Mouse (Mus musculus): ENCODE data around the gene Wars2. TPM values are rescaled to one million over a fixed set of nuclear protein-coding genes. Genes with fewer than 3 reads are reported as not detected.

Wars2 gene
- polyA plus RNA-seq, 1 experiment, result 4.2 TPM

DNA sequence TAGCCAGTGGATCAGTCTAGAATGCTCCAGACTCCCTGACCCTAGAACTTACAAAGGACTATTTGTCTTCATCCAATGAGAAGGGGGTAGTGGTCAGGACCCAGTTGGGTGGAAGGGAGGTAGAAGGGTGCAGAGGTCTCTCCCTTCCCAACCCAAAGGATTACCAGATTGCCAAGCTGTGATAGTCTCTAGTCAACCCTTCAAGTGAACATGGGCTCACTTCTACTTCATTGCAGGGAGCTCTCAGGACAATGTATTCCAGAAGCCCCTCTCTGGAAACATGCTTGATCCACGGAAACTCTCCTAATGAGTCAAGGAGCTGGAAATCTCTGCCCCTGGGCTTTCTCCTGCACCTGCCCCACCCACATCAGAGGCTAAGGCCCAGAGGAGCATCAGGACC lies 97.8 kb downstream of the Wars2 start:
- TF ChIP-seq POLR2A (IDR thresholded peaks at IDR 0.05; ENCODE audit: borderline replicate concordance, control insufficient read depth, low read depth, low read length) (no peak), CTCF (IDR thresholded peaks at IDR 0.05; ENCODE audit: control insufficient read depth, insufficient read depth, low read length) (no peak)
- Histone ChIP-seq H3K4me1 (ENCODE audit: control insufficient read depth, insufficient read depth, low read length) (no peaks in the 10 kb centered on the region; the same call in 1 of the 2 replicates), H3K27ac (ENCODE audit: control insufficient read depth, insufficient read depth, low read depth, low read length, poor library complexity) (no peak overlapping the region), H3K4me3 (replicated peaks; ENCODE audit: control insufficient read depth, low read depth, low read length) (no peak overlapping the region)
- 19% methylated on average over 1 of the region's 1 CpGs for WGBS

DNA sequence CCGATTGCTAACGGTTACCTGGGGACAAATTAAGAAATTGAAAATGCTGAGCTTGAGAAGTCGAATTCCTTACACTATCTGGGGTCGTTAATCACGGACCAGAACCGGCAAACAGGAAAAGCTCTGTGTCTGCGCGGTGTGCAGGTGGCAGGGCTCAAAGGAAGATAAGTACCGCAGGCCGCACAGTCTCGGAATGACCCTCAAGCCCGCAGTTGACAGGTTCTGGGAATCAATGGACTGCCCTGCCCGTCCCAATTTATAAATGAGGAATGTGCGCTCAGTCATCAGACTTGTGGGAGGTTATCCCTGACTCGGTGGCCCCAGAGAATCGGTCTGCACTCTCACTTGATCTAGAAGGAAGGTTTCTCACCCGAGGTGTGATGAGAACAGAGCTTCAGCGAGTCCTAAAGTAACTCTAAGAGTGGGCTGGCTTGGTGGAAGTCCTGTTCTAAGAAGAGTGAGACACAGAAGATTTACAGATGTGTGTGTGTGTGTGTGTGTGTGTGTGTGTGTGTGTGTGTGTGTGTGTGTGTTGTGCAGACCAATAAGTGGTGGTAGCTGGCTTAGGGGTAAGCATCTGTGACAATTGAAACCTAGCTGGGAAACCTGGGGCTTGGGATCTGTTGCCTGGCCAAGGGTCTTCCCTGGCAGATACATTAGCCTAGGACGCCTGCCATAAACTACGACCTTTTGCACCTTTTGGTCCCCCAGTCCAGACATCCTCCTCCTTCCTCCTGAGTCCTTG lies 98.6 kb downstream of the Wars2 start:
- TF ChIP-seq CTCF (IDR thresholded peaks at IDR 0.05; ENCODE audit: control insufficient read depth, insufficient read depth, low read length) (no peak), POLR2A (IDR thresholded peaks at IDR 0.05; ENCODE audit: borderline replicate concordance, control insufficient read depth, low read depth, low read length) (no peak)
- 3% methylated on average over 20 of the region's 20 CpGs for WGBS
- H3K27ac ChIP-seq (ENCODE audit: control insufficient read depth, insufficient read depth, low read depth, low read length, poor library complexity), result no peak overlapping the region
- H3K4me1 ChIP-seq (ENCODE audit: control insufficient read depth, insufficient read depth, low read length), result no peaks in the 10 kb centered on the region; the same call in 1 of the 2 replicates
- H3K4me3 ChIP-seq (replicated peaks; ENCODE audit: control insufficient read depth, low read depth, low read length), result no peak overlapping the region

DNA sequence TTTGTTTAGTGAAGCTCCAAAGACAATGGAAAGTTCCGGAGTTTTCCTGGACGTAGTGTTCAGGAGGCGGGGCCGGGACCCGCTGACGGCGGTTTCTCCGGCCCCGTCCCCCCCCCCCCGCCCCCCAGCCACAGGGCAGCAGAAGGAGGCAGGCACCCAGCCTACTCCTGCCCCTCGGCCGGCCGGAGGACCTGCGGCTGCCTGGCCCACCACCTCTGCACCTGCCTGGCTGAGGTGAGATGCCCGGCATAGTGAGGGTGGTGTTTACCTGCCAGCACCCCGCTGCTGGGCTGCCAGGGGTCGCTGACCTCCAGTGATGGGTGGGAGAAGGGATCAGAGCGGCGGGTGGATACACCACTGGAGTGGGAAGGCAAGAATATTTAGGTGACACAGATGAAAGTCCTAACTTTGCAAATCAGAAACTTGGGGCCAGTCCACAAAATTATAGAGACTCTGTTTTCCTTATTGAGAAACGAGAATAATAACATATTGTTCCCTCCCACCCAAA lies 99.4 kb downstream of the Wars2 start, which contains the start of gene Tbx15:
Tbx15 (plus strand) TSS at position 169 of the 508 bp plus-strand sequence.
- H3K27ac ChIP-seq (ENCODE audit: control insufficient read depth, insufficient read depth, low read depth, low read length, poor library complexity), result no peak within 1 kb of the TSS
- H3K4me1 ChIP-seq (ENCODE audit: control insufficient read depth, insufficient read depth, low read length), result no peaks in the 10 kb centered on the region
- 3% methylated on average over 19 of the region's 20 CpGs for WGBS
- TF ChIP-seq POLR2A (IDR thresholded peaks at IDR 0.05; ENCODE audit: borderline replicate concordance, control insufficient read depth, low read depth, low read length) (no peak), CTCF (IDR thresholded peaks at IDR 0.05; ENCODE audit: control insufficient read depth, insufficient read depth, low read length) (no peak)
- no peak within 1 kb of the TSS for H3K4me3 ChIP-seq (replicated peaks; ENCODE audit: control insufficient read depth, low read depth, low read length)

DNA sequence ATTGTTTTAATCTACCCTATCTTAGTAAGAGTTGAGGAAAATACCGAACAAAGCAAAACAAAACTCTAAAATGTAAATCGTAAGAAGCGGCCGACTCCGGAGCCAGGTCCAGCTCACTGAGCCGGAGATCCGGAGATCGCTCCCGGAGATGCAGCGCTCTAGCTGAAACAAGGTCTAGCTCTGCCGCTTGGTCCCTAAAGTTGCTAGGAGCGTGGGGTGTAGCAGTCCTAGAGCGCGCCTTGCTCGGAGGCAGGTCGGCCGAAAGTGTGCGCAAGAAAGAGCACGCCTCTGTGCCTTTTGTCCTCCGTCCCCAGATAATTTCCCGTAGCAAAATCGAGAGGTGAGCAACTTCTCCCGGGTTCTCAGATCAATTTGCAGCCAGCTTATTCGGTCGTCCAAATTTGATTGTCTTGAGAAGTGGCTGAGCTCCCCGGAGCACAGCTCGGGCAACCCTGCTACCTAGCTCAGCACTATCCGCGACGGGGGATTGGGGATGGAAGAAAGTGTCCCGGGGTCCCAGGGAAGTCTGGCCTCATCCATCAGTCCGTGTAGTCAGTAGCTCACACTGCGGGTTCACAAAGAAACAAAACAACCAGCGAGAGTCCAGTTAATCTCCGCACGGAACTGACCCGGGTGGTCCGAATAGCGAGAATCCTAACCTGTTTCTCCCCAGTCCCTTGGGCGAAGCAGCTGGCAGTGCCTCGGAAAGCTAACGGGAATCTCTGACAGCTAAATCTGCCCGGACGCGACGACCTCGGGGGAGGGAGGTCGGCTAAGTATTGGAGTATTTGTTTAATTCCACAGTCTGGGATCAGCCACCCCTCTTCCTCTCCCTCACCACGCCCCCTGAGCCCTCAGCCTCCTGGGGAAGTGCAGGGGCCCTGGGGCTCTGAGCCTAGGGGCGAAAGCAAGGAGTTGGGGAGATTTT lies 100.2 kb downstream of the Wars2 start:
- H3K4me3 ChIP-seq (replicated peaks; ENCODE audit: control insufficient read depth, low read depth, low read length), result no peak overlapping the region
- H3K27ac ChIP-seq (ENCODE audit: control insufficient read depth, insufficient read depth, low read depth, low read length, poor library complexity), result no peak overlapping the region
- 3% methylated on average over 50 of the region's 50 CpGs for WGBS
- TF ChIP-seq CTCF (IDR thresholded peaks at IDR 0.05; ENCODE audit: control insufficient read depth, insufficient read depth, low read length) (no peak), POLR2A (IDR thresholded peaks at IDR 0.05; ENCODE audit: borderline replicate concordance, control insufficient read depth, low read depth, low read length) (no peak)
- no peaks in the 10 kb centered on the region for H3K4me1 ChIP-seq (ENCODE audit: control insufficient read depth, insufficient read depth, low read length)

DNA sequence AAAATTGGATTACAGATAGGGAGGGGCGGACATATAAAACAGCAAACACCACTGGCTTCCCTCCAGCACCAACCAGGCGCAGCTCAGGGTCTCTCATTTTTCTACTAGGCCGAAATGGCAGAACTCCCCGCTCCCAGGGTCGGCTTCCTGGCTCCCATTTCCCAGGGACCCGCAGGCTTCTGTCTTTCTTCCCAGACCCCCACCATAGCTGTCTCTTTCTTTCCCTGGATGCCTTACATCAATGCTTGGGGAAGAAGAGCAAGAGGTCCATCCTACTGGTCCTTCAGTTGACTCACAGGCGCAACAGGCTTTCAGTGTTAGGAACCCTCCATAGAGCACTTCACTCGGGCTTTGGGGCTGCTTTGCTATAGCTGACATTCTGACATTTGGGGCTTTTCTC lies 101.6 kb downstream of the Wars2 start:
- Histone ChIP-seq H3K4me1 (ENCODE audit: control insufficient read depth, insufficient read depth, low read length) (no peaks in the 10 kb centered on the region), H3K4me3 (replicated peaks; ENCODE audit: control insufficient read depth, low read depth, low read length) (no peak overlapping the region), H3K27ac (ENCODE audit: control insufficient read depth, insufficient read depth, low read depth, low read length, poor library complexity) (no peak overlapping the region)
- WGBS, result 17% methylated on average over 8 of the region's 8 CpGs
- TF ChIP-seq POLR2A (IDR thresholded peaks at IDR 0.05; ENCODE audit: borderline replicate concordance, control insufficient read depth, low read depth, low read length), result no peak
- TF ChIP-seq CTCF (IDR thresholded peaks at IDR 0.05; ENCODE audit: control insufficient read depth, insufficient read depth, low read length), result no peak

DNA sequence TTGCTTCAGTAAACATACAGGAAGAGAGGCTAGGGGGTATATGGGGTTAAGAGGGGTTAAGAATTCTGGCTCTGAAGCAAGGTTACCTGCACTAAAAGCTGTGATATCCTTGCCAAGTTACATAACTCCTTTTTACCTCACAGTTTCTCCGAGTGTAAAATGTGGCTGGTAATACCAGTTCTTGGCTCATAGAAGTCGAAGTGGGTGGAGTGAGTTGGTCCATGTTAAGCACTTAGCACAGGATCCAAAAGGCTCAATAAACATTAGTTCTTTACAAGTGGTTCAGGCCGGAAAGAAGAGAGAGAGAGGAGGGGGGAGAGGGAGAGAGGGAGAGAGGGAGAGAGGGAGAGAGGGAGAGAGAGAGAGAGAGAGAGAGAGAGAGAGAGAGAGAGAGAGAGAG lies 104.5 kb downstream of the Wars2 start:
- 18% methylated on average over 3 of the region's 3 CpGs for WGBS
- TF ChIP-seq CTCF (IDR thresholded peaks at IDR 0.05; ENCODE audit: control insufficient read depth, insufficient read depth, low read length) (no peak), POLR2A (IDR thresholded peaks at IDR 0.05; ENCODE audit: borderline replicate concordance, control insufficient read depth, low read depth, low read length) (no peak)

DNA sequence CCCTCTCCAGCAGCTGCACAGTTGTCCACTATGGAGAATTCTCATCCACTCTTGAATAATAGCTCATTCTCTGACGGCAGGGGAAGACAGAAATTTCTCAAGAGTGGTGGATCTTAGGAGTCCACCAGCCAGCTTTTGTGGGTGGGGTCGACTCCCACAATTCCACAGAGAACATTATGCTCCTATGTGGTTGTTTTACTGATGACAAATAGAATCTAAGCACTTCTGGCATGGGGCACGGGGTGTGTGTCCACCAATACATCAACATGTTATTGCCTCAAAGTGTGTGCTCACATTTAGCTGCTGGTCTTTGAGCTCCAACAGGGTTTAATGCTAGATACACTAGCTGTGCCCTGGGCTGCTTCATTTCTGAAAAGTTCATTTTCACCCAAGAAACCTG lies 105.8 kb downstream of the Wars2 start:
- WGBS, result 27% methylated on average over 3 of the region's 3 CpGs
- TF ChIP-seq CTCF (IDR thresholded peaks at IDR 0.05; ENCODE audit: control insufficient read depth, insufficient read depth, low read length), result no peak
- no peak for TF ChIP-seq POLR2A (IDR thresholded peaks at IDR 0.05; ENCODE audit: borderline replicate concordance, control insufficient read depth, low read depth, low read length)
- Histone ChIP-seq H3K4me1 (ENCODE audit: control insufficient read depth, insufficient read depth, low read length) (no peaks in the 10 kb centered on the region), H3K4me3 (replicated peaks; ENCODE audit: control insufficient read depth, low read depth, low read length) (no peak overlapping the region), H3K27ac (ENCODE audit: control insufficient read depth, insufficient read depth, low read depth, low read length, poor library complexity) (no peak overlapping the region)

More for the DNA sequence above, 104.5 kb downstream of the Wars2 start:
- no peak overlapping the region for H3K27ac ChIP-seq (ENCODE audit: control insufficient read depth, insufficient read depth, low read depth, low read length, poor library complexity)
- no peak overlapping the region for H3K4me3 ChIP-seq (replicated peaks; ENCODE audit: control insufficient read depth, low read depth, low read length)
- H3K4me1 ChIP-seq (ENCODE audit: control insufficient read depth, insufficient read depth, low read length), result no peaks in the 10 kb centered on the region

DNA sequence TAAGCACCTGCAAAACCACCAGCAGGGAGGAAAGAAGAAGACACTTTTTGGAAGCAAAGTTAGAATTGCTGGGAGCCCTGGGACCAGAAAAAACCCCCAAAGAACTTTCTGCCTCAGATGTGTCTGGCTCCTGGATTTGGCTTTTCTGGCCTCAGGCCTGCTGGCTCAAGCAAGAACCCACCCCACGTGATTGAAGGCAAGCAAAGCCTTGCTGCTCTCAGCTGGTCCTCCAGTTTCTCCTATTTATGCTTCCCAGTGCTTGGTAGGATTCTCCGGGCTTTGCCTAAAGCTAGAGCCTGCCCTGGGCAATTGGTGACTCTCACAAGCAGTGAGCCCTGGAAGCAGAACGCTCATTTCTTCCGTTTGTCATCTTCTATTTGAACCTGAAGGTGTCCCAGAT lies 106.7 kb downstream of the Wars2 start:
- no peak overlapping the region for H3K4me3 ChIP-seq (replicated peaks; ENCODE audit: control insufficient read depth, low read depth, low read length)
- no peak for TF ChIP-seq POLR2A (IDR thresholded peaks at IDR 0.05; ENCODE audit: borderline replicate concordance, control insufficient read depth, low read depth, low read length)
- no peak for TF ChIP-seq CTCF (IDR thresholded peaks at IDR 0.05; ENCODE audit: control insufficient read depth, insufficient read depth, low read length)
- H3K27ac ChIP-seq (ENCODE audit: control insufficient read depth, insufficient read depth, low read depth, low read length, poor library complexity), result no peak overlapping the region
- no peaks in the 10 kb centered on the region for H3K4me1 ChIP-seq (ENCODE audit: control insufficient read depth, insufficient read depth, low read length)
- 10% methylated on average over 4 of the region's 4 CpGs for WGBS

All from bone marrow, adult 2 months (tissue).